Mouse (Mus musculus): ENCODE measurements around the gene Grm8. TPM values are rescaled to one million over a fixed set of nuclear protein-coding genes. Genes with fewer than 3 reads are reported as not detected.

Gene Grm8
- polyA plus RNA-seq, 1 experiment from 2014 or later, result 1.9 TPM

- Histone ChIP-seq H3K27me3 (ENCODE audit: control insufficient read depth, insufficient read depth, low read length) (no peaks in the 10 kb centered on the region), H3K4me1 (replicated peaks; ENCODE audit: control insufficient read depth, insufficient read depth, low read length) (no peaks in the 10 kb centered on the region), H3K27ac (ENCODE audit: low read depth, low read length) (no peak overlapping the region), H3K36me3 (ENCODE audit: control insufficient read depth, insufficient read depth, low read length) (no peaks in the 10 kb centered on the region), H3K4me3 (ENCODE audit: low read depth, low read length) (no peak overlapping the region), H3K9me3 (ENCODE audit: control insufficient read depth, low read length) (no peaks in the 10 kb centered on the region), H3K9ac (ENCODE audit: low read depth, low read length) (no peak overlapping the region), H3K4me2 (replicated peaks; ENCODE audit: low read depth, low read length) (no peak overlapping the region)
- DNase-seq (ENCODE audit: low spot score), result no peak
- no peak for ATAC-seq (ENCODE audit: low FRiP score)
- WGBS, result 94% methylated on average over 2 of the region's 2 CpGs
These were observed 137.7 kb downstream of the Grm8 start for GRCm38 (mm10) chr6:27997250-27997649.

- 83% methylated on average over 4 of the region's 4 CpGs for WGBS
- Histone ChIP-seq H3K4me3 (ENCODE audit: low read depth, low read length) (no peak overlapping the region), H3K9me3 (ENCODE audit: control insufficient read depth, low read length) (no peaks in the 10 kb centered on the region), H3K27ac (ENCODE audit: low read depth, low read length) (no peak overlapping the region), H3K4me1 (replicated peaks; ENCODE audit: control insufficient read depth, insufficient read depth, low read length) (no peaks in the 10 kb centered on the region), H3K36me3 (ENCODE audit: control insufficient read depth, insufficient read depth, low read length) (no peaks in the 10 kb centered on the region), H3K27me3 (ENCODE audit: control insufficient read depth, insufficient read depth, low read length) (no peaks in the 10 kb centered on the region), H3K9ac (ENCODE audit: low read depth, low read length) (no peak overlapping the region), H3K4me2 (replicated peaks; ENCODE audit: low read depth, low read length) (no peak overlapping the region)
- no peak for ATAC-seq (ENCODE audit: low FRiP score)
- no peak for DNase-seq (ENCODE audit: low spot score)
These were observed 143.7 kb downstream of the Grm8 start for GRCm38 (mm10) chr6:27991241-27991640.

- ATAC-seq (ENCODE audit: low FRiP score) (no peak), DNase-seq (ENCODE audit: low spot score) (no peak)
- no peak overlapping the region for H3K9ac ChIP-seq (ENCODE audit: low read depth, low read length)
- H3K27ac ChIP-seq (ENCODE audit: low read depth, low read length), result no peak overlapping the region
- no peaks in the 10 kb centered on the region for H3K4me1 ChIP-seq (replicated peaks; ENCODE audit: control insufficient read depth, insufficient read depth, low read length)
- H3K4me3 ChIP-seq (ENCODE audit: low read depth, low read length), result no peak overlapping the region
- no peaks in the 10 kb centered on the region for H3K27me3 ChIP-seq (ENCODE audit: control insufficient read depth, insufficient read depth, low read length)
- 89% methylated on average over 3 of the region's 3 CpGs for WGBS
- H3K9me3 ChIP-seq (ENCODE audit: control insufficient read depth, low read length), result no peaks in the 10 kb centered on the region
- no peaks in the 10 kb centered on the region for H3K36me3 ChIP-seq (ENCODE audit: control insufficient read depth, insufficient read depth, low read length)
- no peak overlapping the region for H3K4me2 ChIP-seq (replicated peaks; ENCODE audit: low read depth, low read length)
These were observed 152.4 kb downstream of the Grm8 start for GRCm38 (mm10) chr6:27982598-27982997.

- Histone ChIP-seq H3K9me3 (ENCODE audit: control insufficient read depth, low read length) (no peaks in the 10 kb centered on the region), H3K4me3 (ENCODE audit: low read depth, low read length) (no peak overlapping the region), H3K4me1 (replicated peaks; ENCODE audit: control insufficient read depth, insufficient read depth, low read length) (no peaks in the 10 kb centered on the region), H3K27ac (ENCODE audit: low read depth, low read length) (no peak overlapping the region), H3K9ac (ENCODE audit: low read depth, low read length) (no peak overlapping the region), H3K36me3 (ENCODE audit: control insufficient read depth, insufficient read depth, low read length) (no peaks in the 10 kb centered on the region), H3K4me2 (replicated peaks; ENCODE audit: low read depth, low read length) (no peak overlapping the region), H3K27me3 (ENCODE audit: control insufficient read depth, insufficient read depth, low read length) (no peaks in the 10 kb centered on the region)
- no peak for ATAC-seq (ENCODE audit: low FRiP score)
- WGBS, result 41% methylated on average over 1 of the region's 1 CpGs
- peak; percentile 10 for DNase-seq (ENCODE audit: low spot score)
These were observed 153.0 kb downstream of the Grm8 start for GRCm38 (mm10) chr6:27982021-27982420.

GRCm38 (mm10) chr6:27977361-27977760, 157.6 kb downstream of the Grm8 start:
- Histone ChIP-seq H3K9me3 (ENCODE audit: control insufficient read depth, low read length) (no peaks in the 10 kb centered on the region), H3K4me3 (ENCODE audit: low read depth, low read length) (no peak overlapping the region), H3K4me1 (replicated peaks; ENCODE audit: control insufficient read depth, insufficient read depth, low read length) (no peaks in the 10 kb centered on the region), H3K9ac (ENCODE audit: low read depth, low read length) (no peak overlapping the region), H3K4me2 (replicated peaks; ENCODE audit: low read depth, low read length) (no peak overlapping the region), H3K27me3 (ENCODE audit: control insufficient read depth, insufficient read depth, low read length) (no peaks in the 10 kb centered on the region), H3K27ac (ENCODE audit: low read depth, low read length) (no peak overlapping the region), H3K36me3 (ENCODE audit: control insufficient read depth, insufficient read depth, low read length) (no peaks in the 10 kb centered on the region)
- 95% methylated on average over 5 of the region's 5 CpGs for WGBS
- ATAC-seq (ENCODE audit: low FRiP score) (no peak), DNase-seq (ENCODE audit: low spot score) (no peak)

- WGBS, result 88% methylated on average over 2 of the region's 2 CpGs
- Histone ChIP-seq H3K27ac (ENCODE audit: low read depth, low read length) (no peak overlapping the region), H3K4me1 (replicated peaks; ENCODE audit: control insufficient read depth, insufficient read depth, low read length) (no peaks in the 10 kb centered on the region), H3K27me3 (ENCODE audit: control insufficient read depth, insufficient read depth, low read length) (no peaks in the 10 kb centered on the region), H3K4me3 (ENCODE audit: low read depth, low read length) (no peak overlapping the region), H3K9me3 (ENCODE audit: control insufficient read depth, low read length) (no peaks in the 10 kb centered on the region), H3K4me2 (replicated peaks; ENCODE audit: low read depth, low read length) (no peak overlapping the region), H3K36me3 (ENCODE audit: control insufficient read depth, insufficient read depth, low read length) (no peaks in the 10 kb centered on the region), H3K9ac (ENCODE audit: low read depth, low read length) (no peak overlapping the region)
- ATAC-seq (ENCODE audit: low FRiP score), result no peak
- no peak for DNase-seq (ENCODE audit: low spot score)
These were observed 166.1 kb downstream of the Grm8 start for GRCm38 (mm10) chr6:27968859-27969258.

- WGBS, result 89% methylated on average over 3 of the region's 3 CpGs
- Histone ChIP-seq H3K9ac (ENCODE audit: low read depth, low read length) (no peak overlapping the region), H3K27ac (ENCODE audit: low read depth, low read length) (no peak overlapping the region), H3K4me3 (ENCODE audit: low read depth, low read length) (no peak overlapping the region), H3K36me3 (ENCODE audit: control insufficient read depth, insufficient read depth, low read length) (no peaks in the 10 kb centered on the region), H3K9me3 (ENCODE audit: control insufficient read depth, low read length) (no peaks in the 10 kb centered on the region), H3K27me3 (ENCODE audit: control insufficient read depth, insufficient read depth, low read length) (no peaks in the 10 kb centered on the region), H3K4me2 (replicated peaks; ENCODE audit: low read depth, low read length) (no peak overlapping the region), H3K4me1 (replicated peaks; ENCODE audit: control insufficient read depth, insufficient read depth, low read length) (no peaks in the 10 kb centered on the region)
- no peak for DNase-seq (ENCODE audit: low spot score)
- ATAC-seq (ENCODE audit: low FRiP score), result no peak
These were observed 167.9 kb downstream of the Grm8 start for GRCm38 (mm10) chr6:27967037-27967436.

GRCm38 (mm10) chr6:27965237-27965636, 169.7 kb downstream of the Grm8 start:
- Histone ChIP-seq H3K36me3 (ENCODE audit: control insufficient read depth, insufficient read depth, low read length) (no peaks in the 10 kb centered on the region), H3K27ac (ENCODE audit: low read depth, low read length) (no peak overlapping the region), H3K4me3 (ENCODE audit: low read depth, low read length) (no peak overlapping the region), H3K9me3 (ENCODE audit: control insufficient read depth, low read length) (no peaks in the 10 kb centered on the region), H3K9ac (ENCODE audit: low read depth, low read length) (no peak overlapping the region), H3K4me2 (replicated peaks; ENCODE audit: low read depth, low read length) (no peak overlapping the region), H3K27me3 (ENCODE audit: control insufficient read depth, insufficient read depth, low read length) (no peaks in the 10 kb centered on the region), H3K4me1 (replicated peaks; ENCODE audit: control insufficient read depth, insufficient read depth, low read length) (no peaks in the 10 kb centered on the region)
- DNase-seq (ENCODE audit: low spot score) (no peak), ATAC-seq (ENCODE audit: low FRiP score) (no peak; the same call in 1 of the 2 replicates)
- 44% methylated on average over 2 of the region's 2 CpGs for WGBS

- Histone ChIP-seq H3K9me3 (ENCODE audit: control insufficient read depth, low read length) (no peaks in the 10 kb centered on the region), H3K36me3 (ENCODE audit: control insufficient read depth, insufficient read depth, low read length) (no peaks in the 10 kb centered on the region), H3K4me1 (replicated peaks; ENCODE audit: control insufficient read depth, insufficient read depth, low read length) (no peaks in the 10 kb centered on the region), H3K9ac (ENCODE audit: low read depth, low read length) (no peak overlapping the region), H3K27me3 (ENCODE audit: control insufficient read depth, insufficient read depth, low read length) (no peaks in the 10 kb centered on the region), H3K27ac (ENCODE audit: low read depth, low read length) (no peak overlapping the region), H3K4me2 (replicated peaks; ENCODE audit: low read depth, low read length) (no peak overlapping the region), H3K4me3 (ENCODE audit: low read depth, low read length) (no peak overlapping the region)
- no peak for ATAC-seq (ENCODE audit: low FRiP score)
- no peak for DNase-seq (ENCODE audit: low spot score)
- WGBS, result 89% methylated on average over 1 of the region's 1 CpGs
These were observed 171.1 kb downstream of the Grm8 start for GRCm38 (mm10) chr6:27963887-27964286.
